Mouse (Mus musculus) spleen, adult 2 months (tissue): ENCODE measurements around the gene Adamtsl3.

ENCODE experiments used
- CTCF ChIP-seq: fragments of 200-500 bp; IDR thresholded peaks from 2 replicates; pipeline ENCODE4 v1.5.1; 2011; ENCODE audit warnings: mild to moderate bottlenecking, inconsistent platforms; ENCODE audit not compliant: insufficient read depth, insufficient read length, insufficient replicate concordance; ENCODE audit errors: extremely low read depth
- POLR2A ChIP-seq: fragments of 200-500 bp; IDR thresholded peaks from 2 replicates; pipeline ENCODE4 v1.6.1; 2011; ENCODE audit warnings: low read depth, low read length, inconsistent platforms

GRCm38 (mm10) chr7:82405466-82406045, 70.1 kb downstream of the Adamtsl3 start:
- TF ChIP-seq POLR2A (no peak), CTCF (no peak)
